Mouse (Mus musculus) heart, adult 2 months (tissue): ENCODE results near the gene Arhgap35. TPM values are rescaled to one million over a fixed set of nuclear protein-coding genes. Genes with fewer than 3 reads are reported as not detected.
A peak's percentile ranks its signal among the peaks of the same experiment; 100 is the strongest.

Experiments used
- DNase-seq, 2 experiments: peaks; one replicate each; pipeline ENCODE4 v3.0.0; 2021
- H3K27ac ChIP-seq: fragments of 200-600 bp; 2 replicates; pipeline ENCODE4 v1.8.1; 2022
- H3K27me3 ChIP-seq: fragments of 200-500 bp; 2 replicates; pipeline ENCODE4 v1.6.1; 2012; ENCODE audit warnings: mild to moderate bottlenecking, low read length, inconsistent platforms, mixed read lengths; ENCODE audit not compliant: control insufficient read depth, insufficient read depth
- H3K36me3 ChIP-seq: fragments of 200-500 bp; 2 replicates; pipeline ENCODE4 v1.6.1; 2012; ENCODE audit warnings: low read length, inconsistent platforms; ENCODE audit not compliant: control insufficient read depth, insufficient read depth
- H3K4me1 ChIP-seq: fragments of 200-500 bp; 2 replicates; pipeline ENCODE4 v1.6.1; 2011; ENCODE audit warnings: low read length; ENCODE audit not compliant: control insufficient read depth, insufficient read depth
- H3K4me3 ChIP-seq: fragments of 200-600 bp; 2 replicates; pipeline ENCODE4 v1.8.1; 2022
- H3K79me2 ChIP-seq: fragments of 200-500 bp; replicated peaks from 2 replicates; pipeline ENCODE4 v1.6.1; 2012; ENCODE audit warnings: mild to moderate bottlenecking, inconsistent platforms, low read length, moderate library complexity, mixed read lengths; ENCODE audit not compliant: control insufficient read depth, insufficient read depth
- H3K9ac ChIP-seq: fragments of 200-500 bp; 2 replicates; pipeline ENCODE4 v1.6.1; 2012; ENCODE audit warnings: low read depth, mild to moderate bottlenecking, control low read depth, inconsistent platforms, low read length, mixed read lengths
- CTCF ChIP-seq: fragments of 200-600 bp; IDR thresholded peaks from 2 replicates; pipeline ENCODE4 v1.8.1; 2022; ENCODE audit warnings: antibody characterized with exemption, mild to moderate bottlenecking, moderate library complexity
- EP300 ChIP-seq: fragments of 200-500 bp; IDR thresholded peaks from 2 replicates; pipeline ENCODE4 v1.6.1; 2011; ENCODE audit warnings: low read depth, low read length, control low read depth; ENCODE audit not compliant: insufficient read depth
- POLR2A ChIP-seq: fragments of 200-500 bp; IDR thresholded peaks from 2 replicates; pipeline ENCODE4 v1.6.1; 2011; ENCODE audit warnings: mild to moderate bottlenecking, low read depth, low read length, control low read depth; ENCODE audit not compliant: insufficient read depth
- WGBS: fragments of 180-500 bp; shearing (Covaris S2); methylation state at CpG from one replicate; pipeline ENCODE4 v1.1.7; 2018; 5-methylcytosine and 5-hydroxymethylcytosine counted together
- intact Hi-C: fragments of 180-260 bp; cut with DNase I; formaldehyde crosslinking; loops from one replicate; pipeline ENCODE4 v1.15.1; 2025
- polyA plus RNA-seq: library from polyadenylated mRNA; depleted of rRNA; stranded (reverse); fragments of >200 nt; gene quantifications from 2 replicates; pipeline ENCODE4 v1.2.3, GENCODE M21; 2012
- total RNA-seq, 2 experiments: library from RNA; stranded (reverse); gene quantifications; 2 replicates each; pipeline ENCODE4 v1.2.3; 2021

Gene Arhgap35
- total and polyA plus RNA-seq, 3 experiments: 15.6 to 33.8 (median 32.5) TPM

GRCm38 (mm10) chr7:16468115-16468514 lies 146.7 kb downstream of the Arhgap35 start:
- H3K27me3 ChIP-seq: no peaks in the 10 kb centered on the region
- no peaks in the 10 kb centered on the region for H3K36me3 ChIP-seq
- no peak for DNase-seq
- no peak overlapping the region for H3K9ac ChIP-seq
- intact Hi-C loops: loop anchor here (10.0 kb wide), 1 partner anchor 173 kb away; no protein-coding TSS in a partner anchor
- H3K27ac ChIP-seq: no peak overlapping the region
- WGBS: 32% methylated on average over 5 of the region's 5 CpGs
- no peaks in the 10 kb centered on the region for H3K79me2 ChIP-seq
- TF ChIP-seq CTCF: no peak
- no peaks in the 10 kb centered on the region for H3K4me1 ChIP-seq
- no peak overlapping the region for H3K4me3 ChIP-seq

- TF ChIP-seq EP300 (no peak), CTCF (peak; percentile 47)
- H3K9ac ChIP-seq: no peak overlapping the region
- WGBS: 60% methylated on average over 4 of the region's 4 CpGs
- no peak for DNase-seq
- no peak overlapping the region for H3K4me3 ChIP-seq
- H3K79me2 ChIP-seq: no peaks in the 10 kb centered on the region
- no peaks in the 10 kb centered on the region for H3K27me3 ChIP-seq
- intact Hi-C loops: loop anchor here (10.0 kb wide), 1 partner anchor 172 kb away; no protein-coding TSS in a partner anchor
- no peak overlapping the region for H3K27ac ChIP-seq
- H3K36me3 ChIP-seq: no peaks in the 10 kb centered on the region
- H3K4me1 ChIP-seq: no peaks in the 10 kb centered on the region
These were observed 148.2 kb downstream of the Arhgap35 start for GRCm38 (mm10) chr7:16466565-16466964.

- Histone ChIP-seq H3K9ac (no peak overlapping the region), H3K36me3 (no peaks in the 10 kb centered on the region), H3K79me2 (no peaks in the 10 kb centered on the region), H3K27ac (no peak overlapping the region), H3K4me1 (no peaks in the 10 kb centered on the region), H3K27me3 (no peaks in the 10 kb centered on the region), H3K4me3 (no peak overlapping the region)
- no peak for DNase-seq
- 84% methylated on average over 5 of the region's 5 CpGs for WGBS
- no peak for TF ChIP-seq CTCF
- no peak for TF ChIP-seq POLR2A
- TF ChIP-seq EP300: no peak
- intact Hi-C loops: loop anchor here (1.0 to 10.0 kb wide), 2 partner anchors 26 to 171 kb away; no protein-coding TSS in a partner anchor
These were observed 149.2 kb downstream of the Arhgap35 start for GRCm38 (mm10) chr7:16465568-16465967.

GRCm38 (mm10) chr7:16465160-16465559 lies 149.6 kb downstream of the Arhgap35 start:
- no peaks in the 10 kb centered on the region for H3K36me3 ChIP-seq
- H3K79me2 ChIP-seq: no peaks in the 10 kb centered on the region
- WGBS: 6% methylated on average over 8 of the region's 8 CpGs
- H3K9ac ChIP-seq: no peak overlapping the region
- peak; percentile 61 to 78 for DNase-seq
- H3K27me3 ChIP-seq: no peaks in the 10 kb centered on the region
- H3K4me3 ChIP-seq: no peak overlapping the region
- H3K27ac ChIP-seq: no peak overlapping the region
- no peaks in the 10 kb centered on the region for H3K4me1 ChIP-seq
- TF ChIP-seq CTCF: no peak; the same call in none of the 2 replicates
- TF ChIP-seq EP300: peak; percentile 54; the same call in 1 of the 2 replicates
- intact Hi-C loops: loop anchor here (1.0 to 10.0 kb wide), 2 partner anchors 26 to 170 kb away; no protein-coding TSS in a partner anchor

- peak; percentile 74 to 88 for DNase-seq
- WGBS: 3% methylated on average over 14 of the region's 14 CpGs
- no peaks in the 10 kb centered on the region for H3K4me1 ChIP-seq
- intact Hi-C loops: loop anchor here (5.0 to 10.0 kb wide), 2 partner anchors 86 to 168 kb away; no protein-coding TSS in a partner anchor
- no peaks in the 10 kb centered on the region for H3K79me2 ChIP-seq
- no peaks in the 10 kb centered on the region for H3K27me3 ChIP-seq
- no peaks in the 10 kb centered on the region for H3K36me3 ChIP-seq
- no peak overlapping the region for H3K9ac ChIP-seq
- TF ChIP-seq CTCF (peak; percentile 92), EP300 (peak; percentile 64; the same call in 1 of the 2 replicates), POLR2A (no peak)
- no peak overlapping the region for H3K27ac ChIP-seq
- no peak overlapping the region for H3K4me3 ChIP-seq
These were observed 151.6 kb downstream of the Arhgap35 start for GRCm38 (mm10) chr7:16463214-16463613.

GRCm38 (mm10) chr7:16461705-16462104 lies 153.1 kb downstream of the Arhgap35 start:
- intact Hi-C loops: loop anchor here (5.0 to 10.0 kb wide), 2 partner anchors 84 to 167 kb away; no protein-coding TSS in a partner anchor
- 70% methylated on average over 6 of the region's 6 CpGs for WGBS
- H3K27ac ChIP-seq: no peak overlapping the region
- H3K4me1 ChIP-seq: no peaks in the 10 kb centered on the region
- no peak for DNase-seq
- no peak overlapping the region for H3K4me3 ChIP-seq
- no peaks in the 10 kb centered on the region for H3K79me2 ChIP-seq
- H3K27me3 ChIP-seq: no peaks in the 10 kb centered on the region
- H3K9ac ChIP-seq: no peak overlapping the region
- no peaks in the 10 kb centered on the region for H3K36me3 ChIP-seq
- TF ChIP-seq CTCF (no peak), EP300 (no peak), POLR2A (no peak)
